Mouse (Mus musculus) MEL (cell line): ENCODE measurements around the gene Ltbp3. TPM values are rescaled to one million over a fixed set of nuclear protein-coding genes. Genes with fewer than 3 reads are reported as not detected.

Source experiments
- DNase-seq: peaks from one replicate; pipeline ENCODE4 v3.0.0; 2011; ENCODE audit warnings: low read depth, low spot score
- H3K27ac ChIP-seq: 2 replicates; pipeline ENCODE4 v1.5.1; 2012; ENCODE audit warnings: low read depth, mild to moderate bottlenecking, control low read depth, low read length, moderate library complexity; ENCODE audit not compliant: control insufficient read depth
- H3K27me3 ChIP-seq, 2 experiments: fragments of 150-350 bp in 1 of 2; sonication (generic) in 1 of 2; 2 replicates each; pipeline ENCODE4 v1.6.1; 2012; ENCODE audit warnings: low read length in 2 of 2, mild to moderate bottlenecking in 2 of 2, improper control_type of control experiment in 1 of 2, moderate library complexity in 1 of 2; ENCODE audit not compliant: insufficient read depth in 2 of 2, control insufficient read depth in 1 of 2
- H3K36me3 ChIP-seq, 2 experiments: 2 replicates each; pipeline ENCODE4 v1.6.1; 2012 to 2014; ENCODE audit warnings: low read length in 2 of 2, improper control_type of control experiment in 1 of 2, inconsistent platforms in 1 of 2, mild to moderate bottlenecking in 1 of 2; ENCODE audit not compliant: insufficient read depth in 2 of 2, control insufficient read depth in 1 of 2
- H3K4me1 ChIP-seq, 2 experiments: fragments of 150-350 bp in 1 of 2; sonication (generic) in 1 of 2; 2 replicates each; pipeline ENCODE4 v1.6.1; 2012; ENCODE audit warnings: low read length in 2 of 2, improper control_type of control experiment in 1 of 2, mild to moderate bottlenecking in 1 of 2; ENCODE audit not compliant: insufficient read depth in 2 of 2, control insufficient read depth in 1 of 2
- H3K4me3 ChIP-seq, 2 experiments: fragments of 150-350 bp in 1 of 2; sonication (generic) in 1 of 2; 2 replicates each; pipeline ENCODE4 v1.5.1; 2012; ENCODE audit warnings: low read depth in 2 of 2, low read length in 2 of 2, mild to moderate bottlenecking in 2 of 2, moderate library complexity in 2 of 2, control low read depth in 1 of 2, improper control_type of control experiment in 1 of 2; ENCODE audit not compliant: control insufficient read depth in 1 of 2, insufficient read depth in 1 of 2
- H3K79me2 ChIP-seq: 2 replicates; pipeline ENCODE4 v1.6.1; 2012; ENCODE audit warnings: mild to moderate bottlenecking, low read length, moderate library complexity; ENCODE audit not compliant: control insufficient read depth, poor library complexity, insufficient read depth
- H3K9ac ChIP-seq: 2 replicates; pipeline ENCODE4 v1.6.1; 2012; ENCODE audit warnings: low read depth, mild to moderate bottlenecking, control low read depth, low read length, moderate library complexity; ENCODE audit not compliant: control insufficient read depth, poor library complexity, severe bottlenecking
- H3K9me3 ChIP-seq: fragments of 150-350 bp; sonication (generic); replicated peaks from 2 replicates; pipeline ENCODE4 v1.6.1; 2012; ENCODE audit warnings: mild to moderate bottlenecking, low read length, improper control_type of control experiment, moderate library complexity; ENCODE audit not compliant: insufficient read depth
- BHLHE40 ChIP-seq: IDR thresholded peaks from 2 replicates; pipeline ENCODE4 v1.6.1; 2012; ENCODE audit warnings: low read depth, mild to moderate bottlenecking, inconsistent platforms, low read length, improper control_type of control experiment, borderline replicate concordance
- CHD2 ChIP-seq: IDR thresholded peaks from 2 replicates; pipeline ENCODE4 v1.6.1; 2011; ENCODE audit warnings: low read length, improper control_type of control experiment
- CTCF ChIP-seq, 3 experiments: IDR thresholded peaks in 2 of 3; conservative IDR thresholded peaks in 1 of 3; 2 replicates each; pipeline ENCODE4 v1.5.1; 2011 to 2012; ENCODE audit warnings: low read length in 3 of 3, low read depth in 2 of 3, mild to moderate bottlenecking in 2 of 3, improper control_type of control experiment in 1 of 3, inconsistent platforms in 1 of 3, mixed read lengths in 1 of 3, moderate library complexity in 1 of 3; ENCODE audit not compliant: control insufficient read depth in 1 of 3, insufficient read depth in 1 of 3, poor library complexity in 1 of 3, severe bottlenecking in 1 of 3
- E2F4 ChIP-seq: IDR thresholded peaks from 2 replicates; pipeline ENCODE4 v1.6.1; 2011; ENCODE audit warnings: low read depth, low read length, improper control_type of control experiment, borderline replicate concordance
- ELF1 ChIP-seq: IDR thresholded peaks from 2 replicates; pipeline ENCODE4 v1.6.1; 2014; ENCODE audit warnings: low read depth, mild to moderate bottlenecking, inconsistent platforms, low read length, improper control_type of control experiment, moderate library complexity
- EP300 ChIP-seq, 2 experiments: IDR thresholded peaks; 2 replicates each; pipeline ENCODE4 v1.6.1; 2011; ENCODE audit warnings: improper control_type of control experiment in 2 of 2, low read length in 2 of 2, low read depth in 1 of 2, mild to moderate bottlenecking in 1 of 2
- ETS1 ChIP-seq: IDR thresholded peaks from 2 replicates; pipeline ENCODE4 v1.6.1; 2012; ENCODE audit warnings: low read depth, mild to moderate bottlenecking, inconsistent platforms, low read length, improper control_type of control experiment, moderate library complexity
- GABPA ChIP-seq: IDR thresholded peaks from 2 replicates; pipeline ENCODE4 v1.6.1; 2012; ENCODE audit warnings: low read depth, mild to moderate bottlenecking, inconsistent platforms, low read length, improper control_type of control experiment, moderate library complexity
- GATA1 ChIP-seq: IDR thresholded peaks from 2 replicates; pipeline ENCODE4 v1.6.1; 2011; ENCODE audit warnings: low read depth, low read length, improper control_type of control experiment
- HCFC1 ChIP-seq: IDR thresholded peaks from 2 replicates; pipeline ENCODE4 v1.6.1; 2012; ENCODE audit warnings: low read depth, mild to moderate bottlenecking, inconsistent platforms, low read length, improper control_type of control experiment, moderate library complexity
- MAX ChIP-seq: IDR thresholded peaks from 2 replicates; pipeline ENCODE4 v1.6.1; 2011; ENCODE audit warnings: low read length, improper control_type of control experiment
- MAZ ChIP-seq: IDR thresholded peaks from 2 replicates; pipeline ENCODE4 v1.6.1; 2012; ENCODE audit warnings: low read depth, mild to moderate bottlenecking, inconsistent platforms, low read length, improper control_type of control experiment
- MYB ChIP-seq: IDR thresholded peaks from 2 replicates; pipeline ENCODE4 v1.6.1; 2011; ENCODE audit warnings: mild to moderate bottlenecking, low read depth, low read length, improper control_type of control experiment
- POLR2A ChIP-seq, 2 experiments: IDR thresholded peaks; 2 replicates each; pipeline ENCODE4 v1.6.1; 2011 to 2012; ENCODE audit warnings: low read length in 2 of 2, mild to moderate bottlenecking in 2 of 2, control low read depth in 1 of 2, improper control_type of control experiment in 1 of 2, low read depth in 1 of 2, moderate library complexity in 1 of 2; ENCODE audit not compliant: control insufficient read depth in 1 of 2, insufficient read depth in 1 of 2, poor library complexity in 1 of 2
- POLR2AphosphoS2 ChIP-seq: IDR thresholded peaks from 2 replicates; pipeline ENCODE4 v1.6.1; 2011; ENCODE audit warnings: low read length, improper control_type of control experiment
- POLR2AphosphoS5 ChIP-seq: IDR thresholded peaks from 2 replicates; pipeline ENCODE4 v1.6.1; 2012; ENCODE audit warnings: low read depth, borderline replicate concordance, mild to moderate bottlenecking, inconsistent platforms, low read length, moderate library complexity, mixed read lengths
- RAD21 ChIP-seq: IDR thresholded peaks from 2 replicates; pipeline ENCODE4 v1.6.1; 2011; ENCODE audit warnings: mild to moderate bottlenecking, low read depth, low read length, improper control_type of control experiment
- SIN3A ChIP-seq: IDR thresholded peaks from 2 replicates; pipeline ENCODE4 v1.6.1; 2012; ENCODE audit warnings: low read length, improper control_type of control experiment, inconsistent platforms
- SMC3 ChIP-seq: IDR thresholded peaks from 2 replicates; pipeline ENCODE4 v1.6.1; 2011; ENCODE audit warnings: low read depth, low read length, improper control_type of control experiment
- TAL1 ChIP-seq: IDR thresholded peaks from 2 replicates; pipeline ENCODE4 v1.6.1; 2012; ENCODE audit warnings: mild to moderate bottlenecking, inconsistent platforms, low read length, moderate library complexity, mixed read lengths
- TBP ChIP-seq: IDR thresholded peaks from 2 replicates; pipeline ENCODE4 v1.8.0; 2011; ENCODE audit warnings: low read depth, low read length, improper control_type of control experiment
- TCF12 ChIP-seq: IDR thresholded peaks from 2 replicates; pipeline ENCODE4 v1.6.1; 2014; ENCODE audit warnings: low read depth, mild to moderate bottlenecking, inconsistent platforms, low read length, improper control_type of control experiment, moderate library complexity
- UBTF ChIP-seq: IDR thresholded peaks from 2 replicates; pipeline ENCODE4 v1.6.1; 2012; ENCODE audit warnings: low read depth, mild to moderate bottlenecking, inconsistent platforms, low read length, improper control_type of control experiment, moderate library complexity, borderline replicate concordance; ENCODE audit not compliant: insufficient read depth
- ZC3H11A ChIP-seq: IDR thresholded peaks from 2 replicates; pipeline ENCODE4 v1.6.1; 2012; ENCODE audit warnings: low read depth, mild to moderate bottlenecking, inconsistent platforms, low read length, improper control_type of control experiment
- ZMIZ1 ChIP-seq: IDR thresholded peaks from 2 replicates; pipeline ENCODE4 v1.6.1; 2012; ENCODE audit warnings: low read depth, mild to moderate bottlenecking, inconsistent platforms, low read length, improper control_type of control experiment, moderate library complexity
- ZNF384 ChIP-seq: IDR thresholded peaks from 2 replicates; pipeline ENCODE4 v1.6.1; 2012; ENCODE audit warnings: low read depth, mild to moderate bottlenecking, inconsistent platforms, low read length, improper control_type of control experiment
- polyA plus RNA-seq, 2 experiments: library from polyadenylated mRNA; stranded (reverse) in 1 of 2; unstranded in 1 of 2; fragments of >175 nt in 1 of 2; fragments of >200 nt in 1 of 2; gene quantifications; 2 replicates each; pipeline versions ENCODE4 v1.2.1 to v1.2.4; 2012; ENCODE audit warnings: low replicate concordance in 2 of 2, low read depth in 1 of 2; ENCODE audit not compliant: insufficient read length in 2 of 2, insufficient read depth in 1 of 2, missing spikeins in 1 of 2
- total RNA-seq: library from RNA; depleted of rRNA; stranded (reverse); fragments of 300-350 nt; gene quantifications from 2 replicates; pipeline ENCODE4 v1.2.3, GENCODE M21; 2012

Ltbp3 gene
- total and polyA plus RNA-seq, 3 experiments, result 0.39 TPM; not detected in 2

GRCm38 (mm10) chr19:5789066-5789465, 48.4 kb downstream of the Ltbp3 start:
- H3K4me1 ChIP-seq, result peaks cover 0 to 11% of the 10 kb centered on the region in 2 experiments; a peak in 2 of 4 replicates
- H3K4me3 ChIP-seq, result no peak overlapping the region
- no peak overlapping the region for H3K27ac ChIP-seq
- TF ChIP-seq POLR2AphosphoS5 (no peak), TCF12 (no peak), TBP (no peak), POLR2AphosphoS2 (no peak), MAZ (no peak), BHLHE40 (no peak), E2F4 (no peak), CHD2 (no peak), HCFC1 (no peak)
- peaks cover 0 to 3% of the 10 kb centered on the region in 2 experiments; a peak in 1 of 4 replicates for H3K36me3 ChIP-seq
- no peak for DNase-seq
- no peaks in the 10 kb centered on the region for H3K9me3 ChIP-seq
- no peaks in the 10 kb centered on the region for H3K79me2 ChIP-seq
- H3K27me3 ChIP-seq, result no peaks in the 10 kb centered on the region
- H3K9ac ChIP-seq, result no peak overlapping the region

GRCm38 (mm10) chr19:5791329-5791728, 50.6 kb downstream of the Ltbp3 start:
- 0 out of 2 replicates have a peak, but pooled peaks have one; percentile 8 for TF ChIP-seq ZC3H11A
- TF ChIP-seq TAL1, result no peak
- peak; percentile 21; the same call in 1 of the 2 replicates for TF ChIP-seq SMC3
- TF ChIP-seq CTCF (IDR thresholded peaks at IDR 0.05 in 2 of 3, conservative IDR thresholded peaks at IDR 0.05 in 1 of 3; ENCODE audit: control insufficient read depth in 1 of 3, insufficient read depth in 1 of 3, low read depth in 2 of 3, low read length in 3 of 3, poor library complexity in 1 of 3, severe bottlenecking in 1 of 3), result peak; percentile 4 to 38 (median 37); a peak in 4 of 6 replicates
- no peak for TF ChIP-seq ZNF384
- Histone ChIP-seq H3K9ac (no peak overlapping the region), H3K27me3 (no peaks in the 10 kb centered on the region), H3K4me3 (no peak overlapping the region), H3K9me3 (no peaks in the 10 kb centered on the region), H3K27ac (no peak overlapping the region), H3K79me2 (no peaks in the 10 kb centered on the region), H3K4me1 (peaks cover 0 to 13% of the 10 kb centered on the region in 2 experiments; a peak in 2 of 4 replicates), H3K36me3 (peaks cover 0 to 14% of the 10 kb centered on the region in 2 experiments; a peak in 3 of 4 replicates)
- no peak for DNase-seq

- H3K9ac ChIP-seq, result no peak overlapping the region
- no peak overlapping the region for H3K27ac ChIP-seq
- H3K79me2 ChIP-seq, result peaks cover 9% of the 10 kb centered on the region
- H3K27me3 ChIP-seq, result no peaks in the 10 kb centered on the region
- H3K9me3 ChIP-seq, result no peaks in the 10 kb centered on the region
- peak; percentile 89 for DNase-seq
- peaks cover 11 to 32% of the 10 kb centered on the region in 2 experiments for H3K36me3 ChIP-seq
- H3K4me3 ChIP-seq, result no peak overlapping the region
- H3K4me1 ChIP-seq, result peaks cover 0 to 20% of the 10 kb centered on the region in 2 experiments; a peak in 1 of 4 replicates
- TF ChIP-seq GABPA (no peak), SMC3 (peak; percentile 97), MYB (no peak), ZMIZ1 (no peak), ELF1 (no peak), EP300 (IDR thresholded peaks at IDR 0.05; ENCODE audit: low read depth in 1 of 2, low read length in 2 of 2) (no peak), POLR2A (IDR thresholded peaks at IDR 0.05; ENCODE audit: control insufficient read depth in 1 of 2, insufficient read depth in 1 of 2, low read depth in 1 of 2, low read length in 2 of 2, poor library complexity in 1 of 2) (no peak), POLR2AphosphoS2 (no peak), GATA1 (no peak), RAD21 (no peak; the same call in none of the 2 replicates), CTCF (IDR thresholded peaks at IDR 0.05 in 2 of 3, conservative IDR thresholded peaks at IDR 0.05 in 1 of 3; ENCODE audit: control insufficient read depth in 1 of 3, insufficient read depth in 1 of 3, low read depth in 2 of 3, low read length in 3 of 3, poor library complexity in 1 of 3, severe bottlenecking in 1 of 3) (peak; percentile 71 to 98 (median 84)), ETS1 (no peak), MAZ (no peak), SIN3A (peak; percentile 80; the same call in 1 of the 2 replicates), MAX (no peak), UBTF (no peak), TBP (no peak)
These were observed 52.4 kb downstream of the Ltbp3 start for GRCm38 (mm10) chr19:5793116-5793515.
